Mouse (Mus musculus) embryonic fibroblast, embryonic 13.5 days (primary cell): ENCODE results near the gene Lamc2.

ENCODE experiments used
- CTCF ChIP-seq: IDR thresholded peaks from 2 replicates; pipeline ENCODE4 v1.5.1; 2011; ENCODE audit warnings: mild to moderate bottlenecking, control low read depth, low read length, moderate library complexity, borderline replicate concordance; ENCODE audit not compliant: insufficient read depth
- POLR2A ChIP-seq: IDR thresholded peaks from 2 replicates; pipeline ENCODE4 v1.6.1; 2011; ENCODE audit warnings: low read depth, mild to moderate bottlenecking, control low read depth, low read length, moderate library complexity

GRCm38 (mm10) chr1:153163831-153164230 is 22.4 kb downstream of the Lamc2 start:
- no peak for TF ChIP-seq POLR2A
- TF ChIP-seq CTCF = no peak
